Mouse (Mus musculus): ENCODE measurements around the gene Elobl. TPM values are rescaled to one million over a fixed set of nuclear protein-coding genes. Genes with fewer than 3 reads are reported as not detected.

Elobl gene
- polyA plus RNA-seq, 1 experiment from 2014 or later = not detected

GRCm38 (mm10) chr11:88950640-88951250 lies 16.0 kb downstream of the Elobl start:
- H3K36me3 ChIP-seq = peaks cover 5% of the 10 kb centered on the region; the same call in 1 of the 2 replicates
- no peak for ATAC-seq (ENCODE audit: low FRiP score, low read depth)
- H3K4me1 ChIP-seq (replicated peaks) = peaks cover 13% of the 10 kb centered on the region
- H3K9ac ChIP-seq = no peak overlapping the region
- no peak overlapping the region for H3K27ac ChIP-seq (replicated peaks)
- 90% methylated on average over 13 of the region's 13 CpGs for WGBS
- no peaks in the 10 kb centered on the region for H3K9me3 ChIP-seq
- no peak overlapping the region for H3K4me3 ChIP-seq
- no peak overlapping the region for H3K4me2 ChIP-seq
- H3K27me3 ChIP-seq = no peaks in the 10 kb centered on the region

GRCm38 (mm10) chr11:88949802-88950639 lies 16.7 kb downstream of the Elobl start:
- 86% methylated on average over 8 of the region's 8 CpGs for whole genome bisulfite sequencing
- Histone ChIP-seq H3K9me3 (no peaks in the 10 kb centered on the region), H3K27me3 (no peaks in the 10 kb centered on the region), H3K4me3 (no peak overlapping the region), H3K9ac (no peak overlapping the region), H3K36me3 (peaks cover 5% of the 10 kb centered on the region; the same call in 1 of the 2 replicates), H3K27ac (replicated peaks) (no peak overlapping the region), H3K4me1 (replicated peaks) (peaks cover 8% of the 10 kb centered on the region), H3K4me2 (no peak overlapping the region)
- no peak for ATAC-seq (ENCODE audit: low FRiP score, low read depth)

- no peak for ATAC-seq (ENCODE audit: low FRiP score, low read depth)
- no peak overlapping the region for H3K4me2 ChIP-seq
- no peak overlapping the region for H3K27ac ChIP-seq (replicated peaks)
- 80% methylated on average over 8 of the region's 8 CpGs for WGBS
- no peak overlapping the region for H3K4me3 ChIP-seq
- no peak overlapping the region for H3K9ac ChIP-seq
- no peaks in the 10 kb centered on the region for H3K9me3 ChIP-seq
- no peaks in the 10 kb centered on the region for H3K27me3 ChIP-seq
- peaks cover 2% of the 10 kb centered on the region; the same call in 1 of the 2 replicates for H3K4me1 ChIP-seq (replicated peaks)
- peaks cover 10% of the 10 kb centered on the region for H3K36me3 ChIP-seq
These were observed 17.8 kb downstream of the Elobl start for GRCm38 (mm10) chr11:88948896-88949295.

- H3K27ac ChIP-seq (replicated peaks) = no peak overlapping the region
- H3K9ac ChIP-seq = no peak overlapping the region
- no peak overlapping the region for H3K4me2 ChIP-seq
- no peaks in the 10 kb centered on the region for H3K9me3 ChIP-seq
- H3K4me1 ChIP-seq (replicated peaks) = no peaks in the 10 kb centered on the region
- peaks cover 14% of the 10 kb centered on the region for H3K36me3 ChIP-seq
- WGBS = 80% methylated on average over 7 of the region's 8 CpGs
- no peak overlapping the region for H3K4me3 ChIP-seq
- no peak for ATAC-seq (ENCODE audit: low FRiP score, low read depth)
- no peaks in the 10 kb centered on the region for H3K27me3 ChIP-seq
These were observed 20.7 kb downstream of the Elobl start for GRCm38 (mm10) chr11:88945971-88946585.

- H3K4me3 ChIP-seq = no peak overlapping the region
- no peak for ATAC-seq (ENCODE audit: low FRiP score, low read depth)
- 83% methylated on average over 12 of the region's 12 CpGs for WGBS
These were observed 25.2 kb downstream of the Elobl start for GRCm38 (mm10) chr11:88941489-88941888.

GRCm38 (mm10) chr11:88939634-88940033 lies 27.1 kb downstream of the Elobl start:
- Histone ChIP-seq H3K4me1 (replicated peaks) (no peaks in the 10 kb centered on the region), H3K9ac (no peak overlapping the region), H3K9me3 (no peaks in the 10 kb centered on the region), H3K4me3 (no peak overlapping the region), H3K27ac (replicated peaks) (no peak overlapping the region), H3K36me3 (peaks cover 25% of the 10 kb centered on the region), H3K4me2 (no peak overlapping the region), H3K27me3 (no peaks in the 10 kb centered on the region)
- WGBS = 91% methylated on average over 4 of the region's 4 CpGs
- ATAC-seq (ENCODE audit: low FRiP score, low read depth) = no peak

More at GRCm38 (mm10) chr11:88941489-88941888, 25.2 kb downstream of the Elobl start:
- no peak overlapping the region for H3K9ac ChIP-seq
- H3K4me1 ChIP-seq (replicated peaks) = no peaks in the 10 kb centered on the region
- no peaks in the 10 kb centered on the region for H3K9me3 ChIP-seq
- peaks cover 19% of the 10 kb centered on the region for H3K36me3 ChIP-seq
- no peak overlapping the region for H3K27ac ChIP-seq (replicated peaks)
- no peaks in the 10 kb centered on the region for H3K27me3 ChIP-seq
- no peak overlapping the region for H3K4me2 ChIP-seq

- H3K9me3 ChIP-seq = no peaks in the 10 kb centered on the region
- H3K27ac ChIP-seq (replicated peaks) = no peak overlapping the region
- peaks cover 19% of the 10 kb centered on the region for H3K36me3 ChIP-seq
- no peak overlapping the region for H3K4me2 ChIP-seq
- H3K4me1 ChIP-seq (replicated peaks) = no peaks in the 10 kb centered on the region
- no peak overlapping the region for H3K4me3 ChIP-seq
- no peak for ATAC-seq (ENCODE audit: low FRiP score, low read depth)
- WGBS = 100% methylated on average over 2 of the region's 2 CpGs
- no peak overlapping the region for H3K9ac ChIP-seq
- no peaks in the 10 kb centered on the region for H3K27me3 ChIP-seq
These were observed 28.0 kb downstream of the Elobl start for GRCm38 (mm10) chr11:88938770-88939169.

- H3K36me3 ChIP-seq = peaks cover 19% of the 10 kb centered on the region
- H3K27me3 ChIP-seq = no peaks in the 10 kb centered on the region
- no peaks in the 10 kb centered on the region for H3K4me1 ChIP-seq (replicated peaks)
- no peak overlapping the region for H3K4me2 ChIP-seq
- WGBS = 92% methylated on average over 2 of the region's 2 CpGs
- no peak overlapping the region for H3K4me3 ChIP-seq
- H3K27ac ChIP-seq (replicated peaks) = no peak overlapping the region
- no peak for ATAC-seq (ENCODE audit: low FRiP score, low read depth)
- H3K9ac ChIP-seq = no peak overlapping the region
- H3K9me3 ChIP-seq = no peaks in the 10 kb centered on the region
These were observed 28.8 kb downstream of the Elobl start for GRCm38 (mm10) chr11:88937886-88938285.

- WGBS = 97% methylated on average over 19 of the region's 19 CpGs
- Histone ChIP-seq H3K9me3 (no peaks in the 10 kb centered on the region), H3K27me3 (no peaks in the 10 kb centered on the region), H3K4me1 (replicated peaks) (no peaks in the 10 kb centered on the region), H3K4me2 (no peak overlapping the region), H3K36me3 (peaks cover 23% of the 10 kb centered on the region), H3K27ac (replicated peaks) (no peak overlapping the region), H3K4me3 (no peak overlapping the region), H3K9ac (no peak overlapping the region)
- no peak for ATAC-seq (ENCODE audit: low FRiP score, low read depth)
These were observed 32.4 kb downstream of the Elobl start for GRCm38 (mm10) chr11:88934089-88935000.

- Histone ChIP-seq H3K27ac (replicated peaks) (no peak overlapping the region), H3K9me3 (no peaks in the 10 kb centered on the region), H3K4me2 (no peak overlapping the region), H3K9ac (no peak overlapping the region), H3K36me3 (peaks cover 15% of the 10 kb centered on the region; the same call in 1 of the 2 replicates), H3K27me3 (no peaks in the 10 kb centered on the region), H3K4me3 (no peak overlapping the region), H3K4me1 (replicated peaks) (no peaks in the 10 kb centered on the region)
- ATAC-seq (ENCODE audit: low FRiP score, low read depth) = no peak
- 95% methylated on average over 9 of the region's 9 CpGs for WGBS
These were observed 33.7 kb downstream of the Elobl start for GRCm38 (mm10) chr11:88933030-88933429.

- Histone ChIP-seq H3K4me1 (replicated peaks) (no peaks in the 10 kb centered on the region), H3K9me3 (no peaks in the 10 kb centered on the region), H3K4me2 (no peak overlapping the region), H3K4me3 (no peak overlapping the region), H3K27me3 (no peaks in the 10 kb centered on the region), H3K36me3 (peaks cover 15% of the 10 kb centered on the region; the same call in 1 of the 2 replicates), H3K27ac (replicated peaks) (no peak overlapping the region), H3K9ac (no peak overlapping the region)
- no peak for ATAC-seq (ENCODE audit: low FRiP score, low read depth)
- 73% methylated on average over 14 of the region's 14 CpGs for whole genome bisulfite sequencing
These were observed 34.8 kb downstream of the Elobl start for GRCm38 (mm10) chr11:88931692-88932530.
